Mouse (Mus musculus) testis, adult 2 months (tissue): Measurements from ENCODE around the gene Sardh.

Experiments used
- CTCF ChIP-seq: fragments of 200-500 bp; IDR thresholded peaks from 2 replicates; pipeline ENCODE4 v1.5.1; 2012; ENCODE audit warnings: low read depth, mild to moderate bottlenecking, inconsistent platforms, low read length, moderate library complexity; ENCODE audit not compliant: control insufficient read depth, insufficient read depth, insufficient replicate concordance
- POLR2A ChIP-seq: fragments of 200-500 bp; IDR thresholded peaks from 2 replicates; pipeline ENCODE4 v1.6.1; 2012; ENCODE audit warnings: low read depth, mild to moderate bottlenecking, inconsistent platforms, low read length, moderate library complexity; ENCODE audit not compliant: control insufficient read depth

DNA sequence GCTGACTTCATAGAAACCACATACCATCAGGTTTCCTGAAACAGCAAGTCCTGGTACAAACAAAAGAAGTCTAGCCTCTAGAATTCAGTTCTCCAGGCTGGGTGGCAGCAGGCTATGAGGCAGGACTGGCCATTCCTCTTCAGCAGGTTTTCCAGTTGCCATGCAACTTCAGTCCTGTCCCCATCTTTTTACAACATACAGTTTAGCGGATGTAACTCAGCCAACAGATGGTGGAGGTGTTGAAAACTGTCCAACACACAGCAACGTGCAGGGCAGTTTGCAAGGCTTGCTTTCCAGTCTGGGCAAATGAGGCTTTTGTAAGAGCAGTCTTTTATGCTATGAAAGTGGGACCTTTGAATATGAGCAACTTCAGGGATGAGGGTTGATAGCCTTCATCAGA, 103.2 kb downstream of the Sardh start:
- no peak for TF ChIP-seq POLR2A
- no peak for TF ChIP-seq CTCF
